Mouse (Mus musculus): ENCODE data around the gene Itpkb. TPM values are rescaled to one million over a fixed set of nuclear protein-coding genes. Genes with fewer than 3 reads are reported as not detected.

Gene Itpkb
- polyA plus RNA-seq, 1 experiment from 2014 or later: 2.4 TPM

GRCm38 (mm10) chr1:180333588-180333987, 3.3 kb downstream of the Itpkb start:
- Histone ChIP-seq H3K4me2 (replicated peaks) (no peak overlapping the region), H3K27ac (replicated peaks) (no peak overlapping the region), H3K4me3 (no peak overlapping the region), H3K4me1 (peaks cover 35% of the 10 kb centered on the region), H3K36me3 (no peaks in the 10 kb centered on the region), H3K9ac (replicated peaks) (no peak overlapping the region), H3K9me3 (no peaks in the 10 kb centered on the region), H3K27me3 (peaks cover 12% of the 10 kb centered on the region; the same call in 1 of the 2 replicates)
- WGBS: 51% methylated on average over 6 of the region's 6 CpGs
- no peak for ATAC-seq (replicated peaks)

GRCm38 (mm10) chr1:180334541-180334940, 4.3 kb downstream of the Itpkb start:
- no peak overlapping the region for H3K4me3 ChIP-seq
- no peaks in the 10 kb centered on the region for H3K36me3 ChIP-seq
- H3K4me2 ChIP-seq (replicated peaks): no peak overlapping the region
- H3K27ac ChIP-seq (replicated peaks): no peak overlapping the region
- 89% methylated on average over 6 of the region's 6 CpGs for WGBS
- no peak overlapping the region for H3K9ac ChIP-seq (replicated peaks)
- H3K9me3 ChIP-seq: no peaks in the 10 kb centered on the region
- peaks cover 10% of the 10 kb centered on the region; the same call in 1 of the 2 replicates for H3K27me3 ChIP-seq
- no peak for ATAC-seq (replicated peaks)
- peaks cover 34% of the 10 kb centered on the region for H3K4me1 ChIP-seq

GRCm38 (mm10) chr1:180335513-180336375, 5.5 kb downstream of the Itpkb start:
- ATAC-seq (replicated peaks): no peak
- Histone ChIP-seq H3K9ac (replicated peaks) (no peak overlapping the region), H3K4me1 (peaks cover 25% of the 10 kb centered on the region), H3K36me3 (no peaks in the 10 kb centered on the region), H3K9me3 (no peaks in the 10 kb centered on the region), H3K4me2 (replicated peaks) (no peak overlapping the region), H3K27me3 (peaks cover 7% of the 10 kb centered on the region; the same call in 1 of the 2 replicates), H3K27ac (replicated peaks) (no peak overlapping the region), H3K4me3 (no peak overlapping the region)
- WGBS: 72% methylated on average over 12 of the region's 12 CpGs

GRCm38 (mm10) chr1:180338358-180338757, 8.1 kb downstream of the Itpkb start:
- no peaks in the 10 kb centered on the region for H3K9me3 ChIP-seq
- H3K9ac ChIP-seq (replicated peaks): no peak overlapping the region
- H3K4me1 ChIP-seq: peaks cover 4% of the 10 kb centered on the region; the same call in 1 of the 2 replicates
- no peak for ATAC-seq (replicated peaks)
- H3K27ac ChIP-seq (replicated peaks): no peak overlapping the region
- H3K4me3 ChIP-seq: no peak overlapping the region
- peaks cover 2% of the 10 kb centered on the region; the same call in 1 of the 2 replicates for H3K27me3 ChIP-seq
- H3K4me2 ChIP-seq (replicated peaks): no peak overlapping the region
- H3K36me3 ChIP-seq: no peaks in the 10 kb centered on the region
- WGBS: 78% methylated on average over 8 of the region's 8 CpGs

- Histone ChIP-seq H3K27ac (replicated peaks) (no peak overlapping the region), H3K27me3 (no peaks in the 10 kb centered on the region), H3K9ac (replicated peaks) (no peak overlapping the region), H3K36me3 (no peaks in the 10 kb centered on the region), H3K4me2 (replicated peaks) (no peak overlapping the region), H3K9me3 (no peaks in the 10 kb centered on the region), H3K4me3 (no peak overlapping the region), H3K4me1 (peaks cover 4% of the 10 kb centered on the region; the same call in 1 of the 2 replicates)
- no peak for ATAC-seq (replicated peaks)
- WGBS: 93% methylated on average over 5 of the region's 5 CpGs
Observed at GRCm38 (mm10) chr1:180339143-180339542, 8.9 kb downstream of the Itpkb start.

GRCm38 (mm10) chr1:180342944-180343343, 12.7 kb downstream of the Itpkb start:
- Histone ChIP-seq H3K9me3 (no peaks in the 10 kb centered on the region), H3K4me1 (no peaks in the 10 kb centered on the region), H3K4me3 (no peak overlapping the region), H3K27me3 (no peaks in the 10 kb centered on the region), H3K4me2 (replicated peaks) (no peak overlapping the region), H3K36me3 (no peaks in the 10 kb centered on the region), H3K27ac (replicated peaks) (no peak overlapping the region), H3K9ac (replicated peaks) (no peak overlapping the region)
- WGBS: 82% methylated on average over 7 of the region's 7 CpGs
- no peak for ATAC-seq (replicated peaks)

- H3K27ac ChIP-seq (replicated peaks): no peak overlapping the region
- H3K4me3 ChIP-seq: no peak overlapping the region
- 45% methylated on average over 8 of the region's 8 CpGs for WGBS
- no peak overlapping the region for H3K4me2 ChIP-seq (replicated peaks)
- no peaks in the 10 kb centered on the region for H3K27me3 ChIP-seq
- no peaks in the 10 kb centered on the region for H3K4me1 ChIP-seq
- ATAC-seq (replicated peaks): no peak
- no peaks in the 10 kb centered on the region for H3K36me3 ChIP-seq
- no peak overlapping the region for H3K9ac ChIP-seq (replicated peaks)
- H3K9me3 ChIP-seq: no peaks in the 10 kb centered on the region
Observed at GRCm38 (mm10) chr1:180343434-180344210, 13.3 kb downstream of the Itpkb start.

- no peak for ATAC-seq (replicated peaks)
- Histone ChIP-seq H3K4me2 (replicated peaks) (no peak overlapping the region), H3K4me3 (no peak overlapping the region), H3K27me3 (no peaks in the 10 kb centered on the region), H3K9ac (replicated peaks) (no peak overlapping the region), H3K9me3 (no peaks in the 10 kb centered on the region), H3K4me1 (no peaks in the 10 kb centered on the region), H3K36me3 (no peaks in the 10 kb centered on the region), H3K27ac (replicated peaks) (no peak overlapping the region)
- WGBS: 90% methylated on average over 5 of the region's 5 CpGs
Observed at GRCm38 (mm10) chr1:180345098-180345497, 14.8 kb downstream of the Itpkb start.

GRCm38 (mm10) chr1:180347059-180347458, 16.8 kb downstream of the Itpkb start:
- WGBS: 69% methylated on average over 4 of the region's 4 CpGs
- Histone ChIP-seq H3K36me3 (no peaks in the 10 kb centered on the region), H3K27me3 (no peaks in the 10 kb centered on the region), H3K9me3 (no peaks in the 10 kb centered on the region), H3K9ac (replicated peaks) (no peak overlapping the region), H3K4me3 (no peak overlapping the region), H3K27ac (replicated peaks) (no peak overlapping the region), H3K4me1 (no peaks in the 10 kb centered on the region), H3K4me2 (replicated peaks) (no peak overlapping the region)
- ATAC-seq (replicated peaks): no peak

- no peak overlapping the region for H3K4me2 ChIP-seq (replicated peaks)
- ATAC-seq (replicated peaks): no peak; the same call in 1 of the 2 replicates
- no peaks in the 10 kb centered on the region for H3K4me1 ChIP-seq
- H3K27ac ChIP-seq (replicated peaks): no peak overlapping the region
- no peaks in the 10 kb centered on the region for H3K9me3 ChIP-seq
- no peak overlapping the region for H3K9ac ChIP-seq (replicated peaks)
- no peaks in the 10 kb centered on the region for H3K36me3 ChIP-seq
- H3K27me3 ChIP-seq: no peaks in the 10 kb centered on the region
- no peak overlapping the region for H3K4me3 ChIP-seq
- WGBS: 64% methylated on average over 6 of the region's 6 CpGs
Observed at GRCm38 (mm10) chr1:180347907-180348306, 17.6 kb downstream of the Itpkb start.

GRCm38 (mm10) chr1:180349090-180349489, 18.8 kb downstream of the Itpkb start:
- Histone ChIP-seq H3K4me1 (no peaks in the 10 kb centered on the region), H3K27me3 (no peaks in the 10 kb centered on the region), H3K36me3 (no peaks in the 10 kb centered on the region), H3K27ac (replicated peaks) (no peak overlapping the region), H3K9me3 (no peaks in the 10 kb centered on the region), H3K4me3 (no peak overlapping the region), H3K9ac (replicated peaks) (no peak overlapping the region), H3K4me2 (replicated peaks) (no peak overlapping the region)
- no peak for ATAC-seq (replicated peaks)

- no peaks in the 10 kb centered on the region for H3K27me3 ChIP-seq
Observed at GRCm38 (mm10) chr1:180352258-180352657, 22.0 kb downstream of the Itpkb start.

More at GRCm38 (mm10) chr1:180352258-180352657, 22.0 kb downstream of the Itpkb start:
- no peak for ATAC-seq (replicated peaks)
- H3K4me3 ChIP-seq: no peak overlapping the region
- no peaks in the 10 kb centered on the region for H3K4me1 ChIP-seq
- no peaks in the 10 kb centered on the region for H3K36me3 ChIP-seq
- no peak overlapping the region for H3K9ac ChIP-seq (replicated peaks)
- no peaks in the 10 kb centered on the region for H3K9me3 ChIP-seq
- WGBS: 67% methylated on average over 3 of the region's 3 CpGs
- no peak overlapping the region for H3K27ac ChIP-seq (replicated peaks)
- H3K4me2 ChIP-seq (replicated peaks): no peak overlapping the region
